Mouse (Mus musculus) brain, embryonic 14.5 days (tissue): ENCODE results near the gene Ntrk3. TPM values are rescaled to one million over a fixed set of nuclear protein-coding genes. Genes with fewer than 3 reads are reported as not detected.

Experiments
- DNase-seq: peaks from one replicate; pipeline ENCODE4 v3.0.0-alpha.2; 2011; ENCODE audit warnings: low read depth
- CTCF ChIP-seq: fragments of 200-500 bp; IDR thresholded peaks from 2 replicates; pipeline ENCODE4 v1.5.1; 2012; ENCODE audit warnings: inconsistent platforms, mild to moderate bottlenecking, moderate library complexity, borderline replicate concordance; ENCODE audit not compliant: insufficient read depth, insufficient read length; ENCODE audit errors: extremely low read depth
- POLR2A ChIP-seq: fragments of 200-500 bp; IDR thresholded peaks from 2 replicates; pipeline ENCODE4 v1.6.1; 2012; ENCODE audit warnings: mild to moderate bottlenecking, inconsistent platforms, borderline replicate concordance; ENCODE audit not compliant: poor library complexity, insufficient read depth, insufficient read length, severe bottlenecking; ENCODE audit errors: extremely low read depth
- polyA plus RNA-seq: library from polyadenylated mRNA; depleted of rRNA; stranded (reverse); fragments of >200 nt; gene quantifications from 2 replicates; pipeline ENCODE4 v1.2.3, GENCODE M21; 2012

Gene Ntrk3
- polyA plus RNA-seq, 1 experiment, result 49.7 TPM

GRCm38 (mm10) chr7:78605538-78606130 lies 132.2 kb downstream of the Ntrk3 start:
- TF ChIP-seq CTCF (no peak), POLR2A (no peak)
- peak; percentile 53 for DNase-seq

DNA sequence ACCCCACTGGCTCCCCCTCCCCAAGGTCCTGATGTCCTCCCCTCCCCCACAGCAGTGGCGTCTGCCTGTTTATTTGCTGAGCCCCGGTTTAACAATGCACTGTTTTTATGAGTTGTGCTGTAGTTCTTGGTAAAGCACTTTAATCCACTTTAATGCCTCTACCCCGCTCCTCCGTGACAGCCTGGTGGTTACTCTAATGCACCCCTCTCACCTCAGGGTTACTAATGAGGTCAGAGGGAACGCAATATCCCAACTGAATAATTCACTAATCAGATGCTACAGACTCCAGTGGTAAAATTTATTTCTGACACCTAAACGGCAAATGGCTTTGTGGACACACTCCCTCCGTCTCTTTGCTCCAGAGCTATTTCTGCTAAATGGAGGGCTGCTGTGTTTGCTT lies 133.9 kb downstream of the Ntrk3 start:
- no peak for DNase-seq
- TF ChIP-seq POLR2A (no peak), CTCF (no peak)

GRCm38 (mm10) chr7:78601851-78602250 lies 136.0 kb downstream of the Ntrk3 start:
- DNase-seq, result no peak
- TF ChIP-seq POLR2A (no peak), CTCF (no peak)

- TF ChIP-seq POLR2A (no peak), CTCF (no peak)
- DNase-seq, result no peak
These were observed 136.9 kb downstream of the Ntrk3 start for GRCm38 (mm10) chr7:78600886-78601285.

GRCm38 (mm10) chr7:78599941-78600677 lies 137.7 kb downstream of the Ntrk3 start:
- DNase-seq, result peak; percentile 53
- TF ChIP-seq POLR2A (no peak), CTCF (no peak)

- peak; percentile 83 for DNase-seq
These were observed 139.7 kb downstream of the Ntrk3 start for GRCm38 (mm10) chr7:78598147-78598546.

DNA sequence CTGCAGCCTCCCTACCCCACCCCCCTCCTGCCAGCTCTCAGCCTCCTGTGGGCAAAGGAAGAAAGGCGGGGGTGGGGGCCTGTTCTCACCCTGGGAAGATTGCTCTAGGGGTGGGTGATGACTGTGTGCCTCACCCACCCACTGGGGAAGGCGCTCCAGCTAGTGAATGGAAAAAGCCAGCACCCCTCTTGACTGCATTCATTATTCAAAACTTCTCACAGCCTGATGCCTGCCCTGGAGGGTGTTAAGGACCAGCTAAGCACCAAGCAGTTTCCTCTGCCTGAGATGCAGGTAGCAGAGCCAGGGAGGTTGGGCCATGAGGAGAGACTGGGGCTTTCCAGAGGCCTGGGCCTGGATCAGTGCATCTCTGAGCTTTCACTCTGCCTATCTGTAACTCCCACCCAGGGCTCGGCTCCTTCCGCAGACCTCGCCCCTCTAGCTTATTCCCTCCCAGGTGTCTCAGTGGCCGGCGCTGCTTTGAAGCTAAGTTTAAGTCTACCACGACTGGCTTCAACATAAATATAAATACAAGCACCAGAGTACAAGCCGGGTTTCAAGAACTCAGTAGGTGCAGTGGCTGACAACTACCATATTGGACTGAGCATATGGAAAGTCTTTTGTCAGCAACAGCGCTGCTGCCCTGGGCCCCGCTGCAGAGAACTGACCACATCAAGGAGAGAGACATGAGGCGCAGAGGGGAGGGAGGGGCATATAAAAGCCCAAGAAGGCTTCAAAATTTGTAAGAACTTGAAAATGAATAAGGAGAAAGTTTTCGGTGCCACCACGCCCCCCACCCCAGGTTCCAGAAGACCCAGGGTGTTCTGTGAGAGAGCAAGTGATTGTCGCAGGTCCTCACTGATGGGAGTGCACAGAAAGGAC lies 140.3 kb downstream of the Ntrk3 start:
- DNase-seq, result peak; percentile 53
- TF ChIP-seq CTCF, result no peak
- no peak for TF ChIP-seq POLR2A

More at GRCm38 (mm10) chr7:78598147-78598546, 139.7 kb downstream of the Ntrk3 start:
- TF ChIP-seq POLR2A, result no peak
- TF ChIP-seq CTCF, result no peak

- no peak for TF ChIP-seq POLR2A
- peak; percentile 55 for DNase-seq
These were observed 141.3 kb downstream of the Ntrk3 start for GRCm38 (mm10) chr7:78596556-78596955.

DNA sequence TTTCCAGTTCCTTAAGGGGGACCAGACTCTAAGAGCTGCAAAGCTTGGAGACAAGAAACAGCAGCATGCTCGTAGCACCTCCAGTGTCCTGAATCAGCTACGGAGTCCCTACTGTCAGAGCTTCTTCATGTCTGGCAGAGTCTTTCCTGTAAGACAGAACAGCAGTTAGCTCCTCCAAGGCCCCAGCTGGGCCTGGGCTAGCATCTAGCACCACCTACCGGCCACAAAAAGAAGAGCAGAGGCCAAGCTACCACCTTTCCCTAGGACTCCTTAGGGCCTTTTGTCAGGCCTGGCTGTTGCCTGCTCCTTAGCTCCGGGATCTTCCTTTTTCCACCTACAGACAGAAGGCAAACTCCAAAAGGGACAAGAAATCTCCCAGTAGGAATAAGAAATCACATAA lies 141.9 kb downstream of the Ntrk3 start:
- no peak for TF ChIP-seq POLR2A
- TF ChIP-seq CTCF, result peak; percentile 97
- DNase-seq, result peak; percentile 91

GRCm38 (mm10) chr7:78592948-78593347 lies 144.9 kb downstream of the Ntrk3 start:
- TF ChIP-seq POLR2A, result no peak
- no peak for DNase-seq

DNA sequence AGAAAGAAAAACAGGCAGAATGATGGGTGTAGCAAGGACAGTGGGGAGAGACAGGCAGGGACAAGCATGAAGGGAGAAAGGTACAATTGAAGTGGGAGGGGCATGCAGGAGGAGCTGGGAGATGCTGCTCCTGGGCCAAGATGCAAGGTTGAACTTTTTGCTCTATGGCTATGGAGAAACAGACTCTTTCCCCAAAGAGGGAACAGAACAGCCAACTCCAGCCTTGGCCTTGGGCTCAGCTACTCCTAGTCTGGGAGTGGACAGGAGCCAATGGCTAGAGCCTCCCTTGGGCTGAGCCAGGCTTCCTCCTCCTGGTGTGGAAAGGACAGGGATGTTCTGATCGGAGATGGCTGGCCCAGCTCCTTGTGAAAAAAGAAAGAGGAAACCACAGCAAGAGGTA lies 145.6 kb downstream of the Ntrk3 start:
- TF ChIP-seq CTCF (no peak), POLR2A (no peak)

DNA sequence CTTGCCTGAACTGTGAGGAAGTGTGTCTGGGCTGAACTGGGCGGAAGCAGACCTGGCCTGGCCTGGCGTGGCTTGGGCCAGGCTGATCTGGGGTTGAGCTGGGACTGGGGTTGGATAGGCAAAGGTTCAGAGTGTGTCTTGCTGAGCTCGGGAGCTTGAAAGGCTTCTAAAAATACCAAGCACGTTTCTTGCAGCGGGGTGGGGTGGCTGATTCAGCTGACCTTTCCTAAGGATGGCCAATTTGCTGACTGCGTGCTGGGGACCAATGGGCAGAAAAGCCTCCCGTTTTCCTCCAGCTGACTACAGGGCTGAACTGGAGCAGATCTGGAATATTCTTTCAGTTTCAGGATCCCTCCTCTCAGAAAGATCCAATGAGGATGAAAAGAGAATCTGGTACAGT lies 148.0 kb downstream of the Ntrk3 start:
- DNase-seq, result no peak
- no peak for TF ChIP-seq POLR2A
- TF ChIP-seq CTCF, result no peak

More for the DNA sequence above, 145.6 kb downstream of the Ntrk3 start:
- no peak for DNase-seq

- DNase-seq, result peak; percentile 57
- TF ChIP-seq POLR2A (no peak), CTCF (peak; percentile 34; the same call in 1 of the 2 replicates)
These were observed 151.0 kb downstream of the Ntrk3 start for GRCm38 (mm10) chr7:78586800-78587199.
